Mouse (Mus musculus) erythroblast, embryonic 14.5 days (primary cell): Measurements from ENCODE around the gene Gm37240.

Experiments used
- GATA1 ChIP-seq: IDR thresholded peaks from 2 replicates; pipeline ENCODE4 v1.6.1; 2012; ENCODE audit warnings: low read length, inconsistent platforms, mixed read lengths
- TAL1 ChIP-seq: IDR thresholded peaks from 3 replicates; pipeline ENCODE4 v1.6.1; 2012; ENCODE audit warnings: low read length, inconsistent platforms, mixed read lengths

GRCm38 (mm10) chr3:84926140-84926539, 961.2 kb downstream of the Gm37240 start:
- TF ChIP-seq GATA1 (no peak), TAL1 (no peak)
